Mouse (Mus musculus): Measurements from ENCODE around the gene Asb18.

DNA sequence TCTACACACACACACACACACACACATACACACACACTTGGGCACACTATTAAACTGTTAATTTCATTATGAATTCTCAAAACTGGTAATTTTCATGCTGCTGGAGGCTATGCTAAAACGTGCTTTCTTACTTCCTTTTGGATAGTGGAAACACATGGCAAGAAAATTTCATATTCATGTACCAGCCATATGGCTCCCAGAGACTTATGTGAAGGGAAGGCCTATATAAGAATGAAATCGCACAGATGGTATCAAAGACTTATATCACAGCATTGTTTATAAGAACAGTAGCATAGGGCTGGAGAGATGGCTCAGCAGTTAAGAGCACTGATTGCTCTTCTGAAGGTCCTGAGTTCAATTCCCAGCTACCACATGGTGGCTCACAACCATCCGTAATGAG is 2.3 kb downstream of the Asb18 start:
- no peak for TF ChIP-seq CTCF (IDR thresholded peaks at IDR 0.05)
- TF ChIP-seq POLR2A (IDR thresholded peaks at IDR 0.05; ENCODE audit: insufficient read depth, low read depth, low read length): no peak
- TF ChIP-seq EP300 (IDR thresholded peaks at IDR 0.05; ENCODE audit: insufficient read depth, low read depth, low read length): no peak

Data from heart, adult 2 months (tissue).